Mouse (Mus musculus): ENCODE data around the gene Gm973.
A peak's percentile ranks its signal among the peaks of the same experiment; 100 is the strongest.
"Not testable (repeated sequence)": the region's sequence is repeated elsewhere in the genome, so short reads cannot be mapped to it uniquely, and the experiment has no call there.

Gene Gm973

GRCm38 (mm10) chr1:59625410-59625809 lies 109.3 kb downstream of the Gm973 start:
- peak in 1 of 2 experiments; percentile 41 for DNase-seq (ENCODE audit: low spot score in 2 of 2)

GRCm38 (mm10) chr1:59629194-59629593 lies 113.1 kb downstream of the Gm973 start:
- DNase-seq (ENCODE audit: low spot score in 2 of 2) = no peak

GRCm38 (mm10) chr1:59630356-59630755 lies 114.3 kb downstream of the Gm973 start:
- not testable (repeated sequence) for DNase-seq (ENCODE audit: low spot score in 2 of 2)

- DNase-seq (ENCODE audit: low spot score in 2 of 2) = no peak
Observed at GRCm38 (mm10) chr1:59631986-59632659, 116.1 kb downstream of the Gm973 start.

- DNase-seq (ENCODE audit: low spot score in 2 of 2) = no peak
Observed at GRCm38 (mm10) chr1:59633056-59633455, 117.0 kb downstream of the Gm973 start.

- DNase-seq (ENCODE audit: low spot score in 2 of 2) = no peak
Observed at GRCm38 (mm10) chr1:59636349-59636748, 120.3 kb downstream of the Gm973 start.

- no peak for DNase-seq (ENCODE audit: low spot score in 2 of 2)
Observed at GRCm38 (mm10) chr1:59638371-59638770, 122.3 kb downstream of the Gm973 start.

- DNase-seq (ENCODE audit: low spot score in 2 of 2) = no peak
Observed at GRCm38 (mm10) chr1:59642488-59642887, 126.4 kb downstream of the Gm973 start.

- DNase-seq (ENCODE audit: low spot score in 2 of 2) = not testable (repeated sequence)
Observed at GRCm38 (mm10) chr1:59646502-59646901, 130.4 kb downstream of the Gm973 start.

- DNase-seq (ENCODE audit: low spot score in 2 of 2) = no peak
Observed at GRCm38 (mm10) chr1:59651201-59651819, 135.2 kb downstream of the Gm973 start.

GRCm38 (mm10) chr1:59653243-59653911 lies 137.3 kb downstream of the Gm973 start:
- no peak for DNase-seq (ENCODE audit: low spot score in 2 of 2)

GRCm38 (mm10) chr1:59656244-59657171 lies 140.4 kb downstream of the Gm973 start:
- no peak for DNase-seq (ENCODE audit: low spot score in 2 of 2)

- DNase-seq (ENCODE audit: low spot score in 2 of 2) = no peak
Observed at GRCm38 (mm10) chr1:59663456-59664135, 147.5 kb downstream of the Gm973 start.

- DNase-seq (ENCODE audit: low spot score in 2 of 2) = no peak
Observed at GRCm38 (mm10) chr1:59668871-59669270, 152.8 kb downstream of the Gm973 start.

- peak; percentile 28 to 59 for DNase-seq (ENCODE audit: low spot score in 2 of 2)
Observed at GRCm38 (mm10) chr1:59669962-59670630, 154.0 kb downstream of the Gm973 start.

GRCm38 (mm10) chr1:59670641-59671168 lies 154.6 kb downstream of the Gm973 start, which contains the start of gene Sumo1:
TSS of gene Sumo1 (minus strand) at chr1:59670834.
- DNase-seq (ENCODE audit: low spot score in 2 of 2) = peak; percentile 88 to 91

- DNase-seq (ENCODE audit: low spot score in 2 of 2) = no peak
Observed at GRCm38 (mm10) chr1:59673661-59674060, 157.6 kb downstream of the Gm973 start.

- DNase-seq (ENCODE audit: low spot score in 2 of 2) = peak in 1 of 2 experiments; percentile 39
Observed at GRCm38 (mm10) chr1:59683926-59684818, 168.1 kb downstream of the Gm973 start.
